Mouse (Mus musculus) limb, embryonic 13.5 days (tissue): ENCODE measurements around the gene Pnpla8. TPM values are rescaled to one million over a fixed set of nuclear protein-coding genes. Genes with fewer than 3 reads are reported as not detected.
A peak's percentile ranks its signal among the peaks of the same experiment; 100 is the strongest.
"Not testable (repeated sequence)": the region's sequence is repeated elsewhere in the genome, so short reads cannot be mapped to it uniquely, and the experiment has no call there.

Source experiments
- ATAC-seq: fragments of 200-750 bp; cut with Nextera tagmentation; 2 replicates; pipeline ENCODE4 v1.8.0; 2017; ENCODE audit warnings: low read depth, moderate number of reproducible peaks, moderate TSS enrichment; ENCODE audit not compliant: low FRiP score
- H3K27ac ChIP-seq: fragments of 300-500 bp; sonication (generic); 2 replicates; pipeline ENCODE4 v1.5.1; 2015; ENCODE audit warnings: inconsistent platforms, mild to moderate bottlenecking, moderate library complexity
- H3K27me3 ChIP-seq: fragments of 300-500 bp; sonication (generic); 2 replicates; pipeline ENCODE4 v1.6.1; 2015; ENCODE audit warnings: mild to moderate bottlenecking, inconsistent platforms
- H3K36me3 ChIP-seq: fragments of 300-500 bp; sonication (generic); 2 replicates; pipeline ENCODE4 v1.6.1; 2015; ENCODE audit warnings: inconsistent platforms, mild to moderate bottlenecking, moderate library complexity
- H3K4me1 ChIP-seq: fragments of 300-500 bp; sonication (generic); 2 replicates; pipeline ENCODE4 v1.6.1; 2015; ENCODE audit warnings: inconsistent platforms
- H3K4me2 ChIP-seq: fragments of 300-500 bp; sonication (generic); replicated peaks from 2 replicates; pipeline ENCODE4 v1.6.1; 2015; ENCODE audit warnings: inconsistent platforms, mild to moderate bottlenecking, moderate library complexity
- H3K4me3 ChIP-seq: fragments of 300-500 bp; sonication (generic); 2 replicates; pipeline ENCODE4 v1.5.1; 2015; ENCODE audit warnings: moderate library complexity, mild to moderate bottlenecking, inconsistent platforms
- H3K9ac ChIP-seq: fragments of 300-500 bp; sonication (generic); 2 replicates; pipeline ENCODE4 v1.6.1; 2015; ENCODE audit warnings: mild to moderate bottlenecking, inconsistent platforms
- H3K9me3 ChIP-seq: fragments of 300-500 bp; sonication (generic); 2 replicates; pipeline ENCODE4 v1.6.1; 2016; ENCODE audit warnings: inconsistent platforms
- WGBS: fragments of 180-500 bp; shearing (Covaris S2); methylation state at CpG from one replicate; pipeline ENCODE4 v1.1.7; 2015; 5-methylcytosine and 5-hydroxymethylcytosine counted together
- polyA plus RNA-seq: library from polyadenylated mRNA; unstranded; fragments of >200 nt; fragmentation: Nextera tagmentation; extraction: Ambion mirVana; gene quantifications from 2 replicates; pipeline ENCODE4 v1.2.1, GENCODE M21; 2015

Gene Pnpla8
- polyA plus RNA-seq, result 61.8 and 68.3 TPM in 2 replicates

GRCm38 (mm10) chr12:44221070-44221469, at the start of gene Pnpla8:
Gene Pnpla8, plus strand, starts transcription at chr12:44221370.
- Histone ChIP-seq H3K4me2 (peak within 1 kb of the TSS; percentile 87), H3K27me3 (peaks cover 18% of the 10 kb centered on the region), H3K4me3 (peak within 1 kb of the TSS; percentile 62), H3K9ac (peak within 1 kb of the TSS; percentile 75)
- not testable (repeated sequence) for ATAC-seq, H3K36me3 ChIP-seq, H3K27ac ChIP-seq, H3K9me3 ChIP-seq, H3K4me1 ChIP-seq
- 87% methylated on average over 2 of the region's 2 CpGs for WGBS

GRCm38 (mm10) chr12:44176331-44177037, 44.7 kb upstream of the Pnpla8 start:
- Histone ChIP-seq H3K4me2 (no peak overlapping the region), H3K9me3 (no peaks in the 10 kb centered on the region), H3K27me3 (no peaks in the 10 kb centered on the region), H3K27ac (no peak overlapping the region), H3K36me3 (no peaks in the 10 kb centered on the region), H3K4me3 (no peak overlapping the region), H3K9ac (no peak overlapping the region), H3K4me1 (no peaks in the 10 kb centered on the region)
- WGBS, result 47% methylated on average over 10 of the region's 10 CpGs
- no peak for ATAC-seq

GRCm38 (mm10) chr12:44177038-44177355, 44.2 kb upstream of the Pnpla8 start:
- no peak overlapping the region for H3K9ac ChIP-seq
- H3K4me1 ChIP-seq, result no peaks in the 10 kb centered on the region
- H3K9me3 ChIP-seq, result no peaks in the 10 kb centered on the region
- no peaks in the 10 kb centered on the region for H3K27me3 ChIP-seq
- no peak overlapping the region for H3K27ac ChIP-seq
- ATAC-seq, result no peak
- WGBS, result 88% methylated on average over 2 of the region's 2 CpGs
- no peak overlapping the region for H3K4me2 ChIP-seq
- H3K36me3 ChIP-seq, result no peaks in the 10 kb centered on the region
- H3K4me3 ChIP-seq, result no peak overlapping the region

- Histone ChIP-seq H3K4me3 (no peak overlapping the region), H3K4me1 (no peaks in the 10 kb centered on the region), H3K9me3 (no peaks in the 10 kb centered on the region), H3K36me3 (no peaks in the 10 kb centered on the region), H3K4me2 (no peak overlapping the region), H3K27me3 (no peaks in the 10 kb centered on the region), H3K9ac (no peak overlapping the region), H3K27ac (no peak overlapping the region)
- ATAC-seq, result peak; percentile 81
- WGBS, result 53% methylated on average over 9 of the region's 9 CpGs
Observed at GRCm38 (mm10) chr12:44181081-44181982, 39.8 kb upstream of the Pnpla8 start.

- Histone ChIP-seq H3K9ac (no peak overlapping the region), H3K4me3 (no peak overlapping the region), H3K27me3 (peaks cover 15% of the 10 kb centered on the region; the same call in 1 of the 2 replicates), H3K27ac (no peak overlapping the region), H3K4me1 (peaks cover 7% of the 10 kb centered on the region), H3K9me3 (no peaks in the 10 kb centered on the region), H3K4me2 (no peak overlapping the region), H3K36me3 (no peaks in the 10 kb centered on the region)
- WGBS, result 47% methylated on average over 4 of the region's 4 CpGs
- ATAC-seq, result no peak
Observed at GRCm38 (mm10) chr12:44197873-44198525, 23.2 kb upstream of the Pnpla8 start.

- Histone ChIP-seq H3K27me3 (no peaks in the 10 kb centered on the region), H3K9ac (peak overlapping the region; percentile 94), H3K4me2 (peak overlapping the region; percentile 72), H3K4me1 (peaks cover 12% of the 10 kb centered on the region), H3K36me3 (peaks cover 4% of the 10 kb centered on the region; the same call in 1 of the 2 replicates), H3K4me3 (peak overlapping the region; percentile 92), H3K27ac (peak overlapping the region; percentile 74), H3K9me3 (no peaks in the 10 kb centered on the region)
- under 1% methylated on average over 37 of the region's 37 CpGs for WGBS
- ATAC-seq, result no peak
Observed at GRCm38 (mm10) chr12:44209141-44209823, 11.9 kb upstream of the Pnpla8 start.

GRCm38 (mm10) chr12:44209824-44210752, 11.1 kb upstream of the Pnpla8 start, which contains the start of gene Dnajb9:
Gene Dnajb9, minus strand, starts transcription at chr12:44210326.
- Histone ChIP-seq H3K4me1 (peaks cover 12% of the 10 kb centered on the region), H3K36me3 (peaks cover 4% of the 10 kb centered on the region; the same call in 1 of the 2 replicates), H3K27ac (peak within 1 kb of the TSS; percentile 74), H3K27me3 (no peaks in the 10 kb centered on the region), H3K4me3 (peak within 1 kb of the TSS; percentile 92), H3K9me3 (no peaks in the 10 kb centered on the region), H3K4me2 (peak within 1 kb of the TSS; percentile 72), H3K9ac (peak within 1 kb of the TSS; percentile 94)
- WGBS, result under 1% methylated on average over 77 of the region's 77 CpGs
- ATAC-seq, result peak; percentile 99

- H3K9ac ChIP-seq, result no peak overlapping the region
- no peak overlapping the region for H3K4me2 ChIP-seq
- no peaks in the 10 kb centered on the region for H3K27me3 ChIP-seq
- H3K36me3 ChIP-seq, result no peaks in the 10 kb centered on the region
- H3K4me3 ChIP-seq, result no peak overlapping the region
- no peak for ATAC-seq
- WGBS, result 94% methylated on average over 3 of the region's 3 CpGs
- no peak overlapping the region for H3K27ac ChIP-seq
- H3K4me1 ChIP-seq, result peaks cover 12% of the 10 kb centered on the region
- H3K9me3 ChIP-seq, result no peaks in the 10 kb centered on the region
Observed at GRCm38 (mm10) chr12:44211555-44211954, 9.6 kb upstream of the Pnpla8 start.

- H3K4me2 ChIP-seq, result peak overlapping the region; percentile 87
- H3K27me3 ChIP-seq, result peaks cover 18% of the 10 kb centered on the region
- WGBS, result 2% methylated on average over 89 of the region's 89 CpGs
- no peak overlapping the region for H3K27ac ChIP-seq
- no peaks in the 10 kb centered on the region for H3K36me3 ChIP-seq
- H3K9ac ChIP-seq, result peak overlapping the region; percentile 75
- no peaks in the 10 kb centered on the region for H3K9me3 ChIP-seq
- no peak for ATAC-seq
- H3K4me3 ChIP-seq, result peak overlapping the region; percentile 62
- no peaks in the 10 kb centered on the region for H3K4me1 ChIP-seq
Observed at GRCm38 (mm10) chr12:44221651-44222356, 634 bp downstream of the Pnpla8 start.

GRCm38 (mm10) chr12:44223044-44223443, 1.9 kb downstream of the Pnpla8 start:
- H3K9ac ChIP-seq, result no peak overlapping the region
- no peak overlapping the region for H3K4me3 ChIP-seq
- WGBS, result 75% methylated on average over 3 of the region's 3 CpGs
- H3K36me3 ChIP-seq, result no peaks in the 10 kb centered on the region
- ATAC-seq, result no peak
- no peaks in the 10 kb centered on the region for H3K4me1 ChIP-seq
- no peaks in the 10 kb centered on the region for H3K9me3 ChIP-seq
- peaks cover 18% of the 10 kb centered on the region for H3K27me3 ChIP-seq
- H3K4me2 ChIP-seq, result no peak overlapping the region
- H3K27ac ChIP-seq, result no peak overlapping the region
